Mouse (Mus musculus): Measurements from ENCODE around the gene Nfasc. TPM values are rescaled to one million over a fixed set of nuclear protein-coding genes. Genes with fewer than 3 reads are reported as not detected.
A peak's percentile ranks its signal among the peaks of the same experiment; 100 is the strongest.

Nfasc gene
- polyA plus RNA-seq, 1 experiment = 120 TPM

- peak in 1 of 2 experiments; percentile 61 for DNase-seq
- TF ChIP-seq CTCF (IDR thresholded peaks at IDR 0.05; ENCODE audit: borderline replicate concordance, insufficient read depth, low read depth, low read length) = no peak
- TF ChIP-seq POLR2A (IDR thresholded peaks at IDR 0.05; ENCODE audit: borderline replicate concordance, insufficient read depth, low read length) = no peak
- peaks cover 30% of the 10 kb centered on the region for H3K4me1 ChIP-seq (ENCODE audit: control insufficient read depth, insufficient read depth, low read length)
- H3K27ac ChIP-seq (ENCODE audit: insufficient read depth, low read length) = no peak overlapping the region; the same call in 1 of the 2 replicates
- no peak overlapping the region for H3K4me3 ChIP-seq (replicated peaks; ENCODE audit: insufficient read depth, low read depth, low read length)
- H3K27me3 ChIP-seq (ENCODE audit: control insufficient read depth, insufficient read depth, low read length) = no peaks in the 10 kb centered on the region
- 50% methylated on average over 6 of the region's 6 CpGs for WGBS
Measured at GRCm38 (mm10) chr1:132640256-132640655, 101.3 kb downstream of the Nfasc start.

- TF ChIP-seq POLR2A (IDR thresholded peaks at IDR 0.05; ENCODE audit: borderline replicate concordance, insufficient read depth, low read length) (no peak), CTCF (IDR thresholded peaks at IDR 0.05; ENCODE audit: borderline replicate concordance, insufficient read depth, low read depth, low read length) (no peak)
- no peak overlapping the region for H3K27ac ChIP-seq (ENCODE audit: insufficient read depth, low read length)
- 9% methylated on average over 7 of the region's 7 CpGs for WGBS
- peaks cover 30% of the 10 kb centered on the region for H3K4me1 ChIP-seq (ENCODE audit: control insufficient read depth, insufficient read depth, low read length)
- no peak overlapping the region for H3K4me3 ChIP-seq (replicated peaks; ENCODE audit: insufficient read depth, low read depth, low read length)
- H3K27me3 ChIP-seq (ENCODE audit: control insufficient read depth, insufficient read depth, low read length) = no peaks in the 10 kb centered on the region
- DNase-seq = peak in 1 of 2 experiments; percentile 63
Measured at GRCm38 (mm10) chr1:132637346-132637745, 104.3 kb downstream of the Nfasc start.

- peak; percentile 76 to 90 for DNase-seq
- H3K27ac ChIP-seq (ENCODE audit: insufficient read depth, low read length) = peak overlapping the region; percentile 72
- no peak overlapping the region for H3K4me3 ChIP-seq (replicated peaks; ENCODE audit: insufficient read depth, low read depth, low read length)
- H3K27me3 ChIP-seq (ENCODE audit: control insufficient read depth, insufficient read depth, low read length) = no peaks in the 10 kb centered on the region
- 5% methylated on average over 5 of the region's 5 CpGs for WGBS
- TF ChIP-seq CTCF (IDR thresholded peaks at IDR 0.05; ENCODE audit: borderline replicate concordance, insufficient read depth, low read depth, low read length) (no peak), POLR2A (IDR thresholded peaks at IDR 0.05; ENCODE audit: borderline replicate concordance, insufficient read depth, low read length) (no peak)
- peaks cover 39% of the 10 kb centered on the region for H3K4me1 ChIP-seq (ENCODE audit: control insufficient read depth, insufficient read depth, low read length)
Measured at GRCm38 (mm10) chr1:132629611-132630370, 111.8 kb downstream of the Nfasc start.

- Histone ChIP-seq H3K4me1 (ENCODE audit: control insufficient read depth, insufficient read depth, low read length) (peaks cover 41% of the 10 kb centered on the region), H3K4me3 (replicated peaks; ENCODE audit: insufficient read depth, low read depth, low read length) (no peak overlapping the region), H3K27me3 (ENCODE audit: control insufficient read depth, insufficient read depth, low read length) (no peaks in the 10 kb centered on the region), H3K27ac (ENCODE audit: insufficient read depth, low read length) (peak overlapping the region; percentile 77; the same call in 1 of the 2 replicates)
- DNase-seq = no peak
- WGBS = 31% methylated on average over 3 of the region's 3 CpGs
- no peak for TF ChIP-seq POLR2A (IDR thresholded peaks at IDR 0.05; ENCODE audit: borderline replicate concordance, insufficient read depth, low read length)
- no peak for TF ChIP-seq CTCF (IDR thresholded peaks at IDR 0.05; ENCODE audit: borderline replicate concordance, insufficient read depth, low read depth, low read length)
Measured at GRCm38 (mm10) chr1:132628599-132628998, 113.0 kb downstream of the Nfasc start.

GRCm38 (mm10) chr1:132628183-132628582 lies 113.4 kb downstream of the Nfasc start:
- 32% methylated on average over 8 of the region's 8 CpGs for WGBS
- peaks cover 41% of the 10 kb centered on the region for H3K4me1 ChIP-seq (ENCODE audit: control insufficient read depth, insufficient read depth, low read length)
- no peak overlapping the region for H3K27ac ChIP-seq (ENCODE audit: insufficient read depth, low read length)
- no peaks in the 10 kb centered on the region for H3K27me3 ChIP-seq (ENCODE audit: control insufficient read depth, insufficient read depth, low read length)
- no peak for DNase-seq
- H3K4me3 ChIP-seq (replicated peaks; ENCODE audit: insufficient read depth, low read depth, low read length) = no peak overlapping the region
- TF ChIP-seq CTCF (IDR thresholded peaks at IDR 0.05; ENCODE audit: borderline replicate concordance, insufficient read depth, low read depth, low read length) = no peak
- no peak for TF ChIP-seq POLR2A (IDR thresholded peaks at IDR 0.05; ENCODE audit: borderline replicate concordance, insufficient read depth, low read length)

- no peak overlapping the region for H3K4me3 ChIP-seq (replicated peaks; ENCODE audit: insufficient read depth, low read depth, low read length)
- 67% methylated on average over 7 of the region's 7 CpGs for WGBS
- H3K27me3 ChIP-seq (ENCODE audit: control insufficient read depth, insufficient read depth, low read length) = no peaks in the 10 kb centered on the region
- no peak overlapping the region for H3K27ac ChIP-seq (ENCODE audit: insufficient read depth, low read length)
- peak in 1 of 2 experiments; percentile 56 for DNase-seq
- H3K4me1 ChIP-seq (ENCODE audit: control insufficient read depth, insufficient read depth, low read length) = peaks cover 37% of the 10 kb centered on the region
- TF ChIP-seq CTCF (IDR thresholded peaks at IDR 0.05; ENCODE audit: borderline replicate concordance, insufficient read depth, low read depth, low read length) (no peak), POLR2A (IDR thresholded peaks at IDR 0.05; ENCODE audit: borderline replicate concordance, insufficient read depth, low read length) (no peak)
Measured at GRCm38 (mm10) chr1:132626125-132626756, 115.4 kb downstream of the Nfasc start.

GRCm38 (mm10) chr1:132625034-132625433 lies 116.6 kb downstream of the Nfasc start:
- whole genome bisulfite sequencing = 58% methylated on average over 6 of the region's 6 CpGs
- Histone ChIP-seq H3K4me3 (replicated peaks; ENCODE audit: insufficient read depth, low read depth, low read length) (no peak overlapping the region), H3K27ac (ENCODE audit: insufficient read depth, low read length) (no peak overlapping the region), H3K27me3 (ENCODE audit: control insufficient read depth, insufficient read depth, low read length) (no peaks in the 10 kb centered on the region), H3K4me1 (ENCODE audit: control insufficient read depth, insufficient read depth, low read length) (peaks cover 27% of the 10 kb centered on the region)
- DNase-seq = no peak
- no peak for TF ChIP-seq POLR2A (IDR thresholded peaks at IDR 0.05; ENCODE audit: borderline replicate concordance, insufficient read depth, low read length)
- TF ChIP-seq CTCF (IDR thresholded peaks at IDR 0.05; ENCODE audit: borderline replicate concordance, insufficient read depth, low read depth, low read length) = no peak

GRCm38 (mm10) chr1:132624466-132624865 lies 117.1 kb downstream of the Nfasc start:
- Histone ChIP-seq H3K27me3 (ENCODE audit: control insufficient read depth, insufficient read depth, low read length) (no peaks in the 10 kb centered on the region), H3K4me3 (replicated peaks; ENCODE audit: insufficient read depth, low read depth, low read length) (no peak overlapping the region), H3K4me1 (ENCODE audit: control insufficient read depth, insufficient read depth, low read length) (peaks cover 24% of the 10 kb centered on the region), H3K27ac (ENCODE audit: insufficient read depth, low read length) (no peak overlapping the region)
- 74% methylated on average over 1 of the region's 1 CpGs for WGBS
- DNase-seq = no peak
- TF ChIP-seq CTCF (IDR thresholded peaks at IDR 0.05; ENCODE audit: borderline replicate concordance, insufficient read depth, low read depth, low read length) (no peak), POLR2A (IDR thresholded peaks at IDR 0.05; ENCODE audit: borderline replicate concordance, insufficient read depth, low read length) (no peak)

All from cerebellum, adult 2 months (tissue).